Mouse (Mus musculus): ENCODE results near the gene Svop.

DNA sequence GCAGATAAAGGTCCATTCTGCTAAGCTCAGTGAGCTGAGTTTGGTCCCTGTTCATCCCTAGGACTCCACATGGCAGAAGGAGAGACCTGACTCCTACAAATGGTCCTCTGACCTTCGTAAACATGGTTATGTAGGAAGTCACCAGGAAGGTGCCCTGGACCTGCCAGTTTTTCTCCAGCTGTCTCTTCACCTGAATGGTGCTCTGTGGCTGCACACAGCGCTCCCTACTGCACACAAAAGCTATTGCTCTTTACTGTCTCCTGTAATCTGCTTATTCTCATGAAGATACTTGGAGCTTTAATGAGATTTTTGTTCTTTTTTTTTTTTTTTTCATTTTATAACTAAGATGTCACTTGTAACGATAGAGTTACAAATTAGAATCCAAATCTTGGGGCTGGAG, 44.8 kb downstream of the Svop start:
- TF ChIP-seq CTCF (IDR thresholded peaks at IDR 0.05; ENCODE audit: borderline replicate concordance, insufficient read depth, low read length) (no peak), POLR2A (IDR thresholded peaks at IDR 0.05; ENCODE audit: low read depth, low read length) (no peak)

Data from embryonic fibroblast, embryonic 13.5 days (primary cell).